Mouse (Mus musculus): ENCODE data around the gene Zc3h10. TPM values are rescaled to one million over a fixed set of nuclear protein-coding genes. Genes with fewer than 3 reads are reported as not detected.

The Zc3h10 gene
- polyA plus RNA-seq, 1 experiment from 2014 or later = 8.5 TPM

GRCm38 (mm10) chr10:128535624-128536265 is 11.8 kb downstream of the Zc3h10 start:
- Histone ChIP-seq H3K4me2 (replicated peaks; ENCODE audit: low read depth) (peak overlapping the region; percentile 9; the same call in 1 of the 2 replicates), H3K4me3 (ENCODE audit: low read depth, low read length) (no peak overlapping the region), H3K27ac (replicated peaks) (no peak overlapping the region), H3K27me3 (ENCODE audit: control insufficient read depth, insufficient read depth, low read length) (no peaks in the 10 kb centered on the region), H3K36me3 (ENCODE audit: control insufficient read depth, insufficient read depth, low read length) (no peaks in the 10 kb centered on the region), H3K9me3 (ENCODE audit: control insufficient read depth, low read length) (no peaks in the 10 kb centered on the region), H3K9ac (ENCODE audit: low read length) (no peak overlapping the region), H3K4me1 (replicated peaks; ENCODE audit: control insufficient read depth, insufficient read depth) (no peaks in the 10 kb centered on the region)
- no peak for TF ChIP-seq CTCF (IDR thresholded peaks at IDR 0.05; ENCODE audit: low read depth)
- DNase-seq (ENCODE audit: low spot score) = no peak
- peak; percentile 11; the same call in 1 of the 2 replicates for ATAC-seq (ENCODE audit: low FRiP score, low TSS enrichment)
- WGBS = 62% methylated on average over 4 of the region's 4 CpGs

GRCm38 (mm10) chr10:128535206-128535605 is 12.4 kb downstream of the Zc3h10 start:
- Histone ChIP-seq H3K27me3 (ENCODE audit: control insufficient read depth, insufficient read depth, low read length) (no peaks in the 10 kb centered on the region), H3K27ac (replicated peaks) (no peak overlapping the region), H3K36me3 (ENCODE audit: control insufficient read depth, insufficient read depth, low read length) (no peaks in the 10 kb centered on the region), H3K4me1 (replicated peaks; ENCODE audit: control insufficient read depth, insufficient read depth) (no peaks in the 10 kb centered on the region), H3K9ac (ENCODE audit: low read length) (no peak overlapping the region), H3K4me3 (ENCODE audit: low read depth, low read length) (no peak overlapping the region), H3K4me2 (replicated peaks; ENCODE audit: low read depth) (no peak overlapping the region), H3K9me3 (ENCODE audit: control insufficient read depth, low read length) (no peaks in the 10 kb centered on the region)
- no peak for ATAC-seq (ENCODE audit: low FRiP score, low TSS enrichment)
- no peak for DNase-seq (ENCODE audit: low spot score)
- 57% methylated on average over 2 of the region's 2 CpGs for WGBS
- TF ChIP-seq CTCF (IDR thresholded peaks at IDR 0.05; ENCODE audit: low read depth) = no peak
- no peak for TF ChIP-seq EP300 (optimal IDR thresholded peaks at IDR 0.05)

GRCm38 (mm10) chr10:128526366-128527356 is 20.9 kb downstream of the Zc3h10 start:
- H3K4me1 ChIP-seq (replicated peaks; ENCODE audit: control insufficient read depth, insufficient read depth) = peaks cover 3% of the 10 kb centered on the region
- peak overlapping the region; percentile 90 for H3K4me3 ChIP-seq (ENCODE audit: low read depth, low read length)
- H3K4me2 ChIP-seq (replicated peaks; ENCODE audit: low read depth) = peak overlapping the region; percentile 95
- H3K27me3 ChIP-seq (ENCODE audit: control insufficient read depth, insufficient read depth, low read length) = no peaks in the 10 kb centered on the region
- peak overlapping the region; percentile 63 for H3K27ac ChIP-seq (replicated peaks)
- H3K36me3 ChIP-seq (ENCODE audit: control insufficient read depth, insufficient read depth, low read length) = 0 out of 2 replicates have a peak, but pooled peaks cover 3% of the 10 kb centered on the region
- WGBS = 26% methylated on average over 28 of the region's 28 CpGs
- H3K9ac ChIP-seq (ENCODE audit: low read length) = 0 out of 2 replicates have a peak overlapping the region, but pooled peaks have one; percentile 18
- TF ChIP-seq EP300 (optimal IDR thresholded peaks at IDR 0.05) = no peak
- no peak for TF ChIP-seq CTCF (IDR thresholded peaks at IDR 0.05; ENCODE audit: low read depth)
- no peaks in the 10 kb centered on the region for H3K9me3 ChIP-seq (ENCODE audit: control insufficient read depth, low read length)
- ATAC-seq (ENCODE audit: low FRiP score, low TSS enrichment) (no peak), DNase-seq (ENCODE audit: low spot score) (no peak)

GRCm38 (mm10) chr10:128525671-128526308 is 21.8 kb downstream of the Zc3h10 start, which contains the start of gene Esyt1:
TSS of gene Esyt1 (minus strand) at chr10:128525871.
- ATAC-seq (ENCODE audit: low FRiP score, low TSS enrichment) = peak; percentile 98
- TF ChIP-seq EP300 (optimal IDR thresholded peaks at IDR 0.05) = no peak
- TF ChIP-seq CTCF (IDR thresholded peaks at IDR 0.05; ENCODE audit: low read depth) = peak; percentile 70
- Histone ChIP-seq H3K27me3 (ENCODE audit: control insufficient read depth, insufficient read depth, low read length) (no peaks in the 10 kb centered on the region), H3K9me3 (ENCODE audit: control insufficient read depth, low read length) (no peaks in the 10 kb centered on the region), H3K4me3 (ENCODE audit: low read depth, low read length) (peak within 1 kb of the TSS; percentile 90), H3K36me3 (ENCODE audit: control insufficient read depth, insufficient read depth, low read length) (peaks cover 8% of the 10 kb centered on the region; the same call in 1 of the 2 replicates), H3K4me2 (replicated peaks; ENCODE audit: low read depth) (peak within 1 kb of the TSS; percentile 95), H3K4me1 (replicated peaks; ENCODE audit: control insufficient read depth, insufficient read depth) (peaks cover 3% of the 10 kb centered on the region), H3K27ac (replicated peaks) (peak within 1 kb of the TSS; percentile 92), H3K9ac (ENCODE audit: low read length) (peak within 1 kb of the TSS; percentile 81)
- peak; percentile 94 for DNase-seq (ENCODE audit: low spot score)
- WGBS = under 1% methylated on average over 37 of the region's 37 CpGs

DNA sequence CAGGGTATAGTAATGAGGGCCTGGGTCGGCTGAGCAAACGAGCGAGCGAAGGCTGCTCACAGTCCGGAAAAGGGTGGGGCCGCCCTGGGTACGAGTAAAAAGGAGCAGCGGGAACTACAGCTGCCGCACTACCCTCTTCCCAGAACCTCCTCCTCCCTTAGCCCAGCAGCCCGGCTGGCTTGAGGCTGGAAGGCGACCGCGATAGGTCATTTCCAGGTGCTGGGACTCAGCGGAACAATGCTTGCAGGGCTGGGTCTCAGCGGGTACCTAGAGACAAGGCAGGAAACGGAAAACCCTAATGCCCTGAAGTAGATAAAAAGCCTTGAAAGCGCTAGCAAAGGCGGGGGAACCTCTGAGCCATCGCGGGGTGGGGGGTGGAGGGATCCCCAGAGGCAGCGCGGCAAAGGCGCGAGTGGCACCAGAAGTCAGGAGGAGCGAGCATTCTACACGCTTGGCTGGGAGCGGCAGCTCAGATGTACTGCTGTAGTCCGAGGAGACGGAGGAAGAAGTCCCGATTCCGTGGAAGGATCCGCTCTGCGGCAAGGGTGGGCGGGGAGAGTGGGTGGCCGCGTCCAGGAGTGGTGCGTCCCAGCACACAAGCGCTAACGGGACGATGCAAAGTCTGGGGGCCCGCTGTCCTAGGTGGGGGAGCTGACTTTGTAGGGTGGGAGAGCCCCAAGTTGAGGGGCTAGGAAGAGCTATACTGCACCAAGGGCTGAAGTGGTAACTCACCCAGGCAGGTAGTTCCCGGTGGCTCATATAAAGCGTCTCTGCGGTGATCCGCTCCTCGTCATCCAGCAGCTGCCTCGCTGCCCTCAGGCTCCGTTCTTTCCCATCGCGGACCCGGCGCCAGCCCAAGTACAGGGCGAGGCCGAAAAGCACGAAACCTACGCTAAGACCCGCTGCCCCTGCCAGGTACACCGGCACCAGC is 22.6 kb downstream of the Zc3h10 start:
- WGBS = under 1% methylated on average over 57 of the region's 58 CpGs
- peak; percentile 69 for DNase-seq (ENCODE audit: low spot score)
- peak; percentile 33 for ATAC-seq (ENCODE audit: low FRiP score, low TSS enrichment)

More for the DNA sequence above, 22.6 kb downstream of the Zc3h10 start:
- H3K36me3 ChIP-seq (ENCODE audit: control insufficient read depth, insufficient read depth, low read length) = peaks cover 8% of the 10 kb centered on the region; the same call in 1 of the 2 replicates
- peak overlapping the region; percentile 95 for H3K4me2 ChIP-seq (replicated peaks; ENCODE audit: low read depth)
- H3K27me3 ChIP-seq (ENCODE audit: control insufficient read depth, insufficient read depth, low read length) = no peaks in the 10 kb centered on the region
- no peak for TF ChIP-seq CTCF (IDR thresholded peaks at IDR 0.05; ENCODE audit: low read depth)
- no peak for TF ChIP-seq EP300 (optimal IDR thresholded peaks at IDR 0.05)
- peak overlapping the region; percentile 81 for H3K9ac ChIP-seq (ENCODE audit: low read length)
- no peaks in the 10 kb centered on the region for H3K9me3 ChIP-seq (ENCODE audit: control insufficient read depth, low read length)
- H3K4me1 ChIP-seq (replicated peaks; ENCODE audit: control insufficient read depth, insufficient read depth) = peaks cover 3% of the 10 kb centered on the region
- H3K27ac ChIP-seq (replicated peaks) = peak overlapping the region; percentile 92
- peak overlapping the region; percentile 90 for H3K4me3 ChIP-seq (ENCODE audit: low read depth, low read length)

Data from stomach, postnatal 0 days (tissue).